Comparison of ENCODE assay signal across 10 mouse cellular contexts in the genomic region with DNA sequence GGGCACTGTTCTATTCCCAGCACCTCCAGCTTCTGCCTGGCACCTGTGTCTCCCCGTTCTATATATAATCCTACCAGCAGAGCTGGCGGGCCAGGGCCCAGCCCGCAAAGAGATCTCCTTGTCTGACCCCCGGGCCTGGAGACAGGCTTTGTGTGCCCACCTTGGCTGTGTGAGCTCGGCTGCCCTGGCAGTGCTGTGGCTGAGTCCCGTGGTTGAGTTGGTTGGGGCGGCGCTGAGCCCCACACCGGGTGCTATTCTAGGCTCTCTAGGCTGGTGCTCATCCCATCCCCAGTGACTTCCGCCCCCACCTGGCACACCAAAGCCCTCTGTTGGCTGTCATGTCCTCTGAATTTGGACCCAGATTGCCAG. TPM values are rescaled to one million over a fixed set of nuclear protein-coding genes. Genes with fewer than 3 reads are reported as not detected.
DNase-seq lines count a peak whose midpoint lies in the region; ATAC-seq and TF ChIP-seq lines count a peak whose summit lies in the region.
"Had no signal": no experiment of that assay in that cellular context is flagged by ENCODE, and none has a peak within 500 bp of the region (broad histone marks: within the 10 kb centered on the region; RNA-seq: fewer than 3 reads in every experiment).

No protein-coding gene starts in this region.

- TF ChIP-seq CTCF in ES-Bruce4 (IDR thresholded peaks at IDR 0.05; ENCODE audit: low read depth, low read length) = no peak

- TF ChIP-seq POLR2A in ES-Bruce4 (IDR thresholded peaks at IDR 0.05; ENCODE audit: insufficient read depth, low read length) = no peak

- H3K27ac ChIP-seq in hindbrain, embryonic 13.5 days = peak overlapping the region; percentile 30; the same call in 1 of the 2 replicates
- no peak overlapping the region; the same call in 1 of the 2 replicates for H3K27ac ChIP-seq in hindbrain, embryonic 12.5 days
- H3K27ac ChIP-seq in ES-Bruce4 (ENCODE audit: insufficient read depth, low read length) = no peak overlapping the region
- H3K27ac ChIP-seq in forebrain, embryonic 13.5 days = no peak overlapping the region
- H3K27ac ChIP-seq: neural tube, embryonic 12.5 days had no signal

- no peak for TF ChIP-seq EP300 in ES-Bruce4 (IDR thresholded peaks at IDR 0.05; ENCODE audit: insufficient read depth, low read depth, low read length)

- H3K27me3 ChIP-seq in hindbrain, embryonic 13.5 days = no peaks in the 10 kb centered on the region
- H3K27me3 ChIP-seq in hindbrain, embryonic 12.5 days = no peaks in the 10 kb centered on the region
- no peaks in the 10 kb centered on the region for H3K27me3 ChIP-seq in ES-Bruce4 (ENCODE audit: control insufficient read depth, insufficient read depth, low read length, poor library complexity, severe bottlenecking)
- no peaks in the 10 kb centered on the region for H3K27me3 ChIP-seq in forebrain, embryonic 13.5 days
- H3K27me3 ChIP-seq: neural tube, embryonic 12.5 days had no signal

- H3K4me1 ChIP-seq in hindbrain, embryonic 13.5 days (replicated peaks) = peaks cover 22% of the 10 kb centered on the region
- peaks cover 9% of the 10 kb centered on the region for H3K4me1 ChIP-seq in hindbrain, embryonic 12.5 days
- peaks cover 13% of the 10 kb centered on the region for H3K4me1 ChIP-seq in ES-Bruce4 (ENCODE audit: control insufficient read depth, insufficient read depth, low read length)
- peaks cover 2% of the 10 kb centered on the region; the same call in 1 of the 2 replicates for H3K4me1 ChIP-seq in forebrain, embryonic 13.5 days

- ATAC-seq in hindbrain, embryonic 13.5 days (ENCODE audit: low FRiP score) = no peak
- no peak for ATAC-seq in hindbrain, embryonic 12.5 days (ENCODE audit: low FRiP score)
- ATAC-seq in forebrain, embryonic 13.5 days = no peak

- H3K4me3 ChIP-seq in hindbrain, embryonic 13.5 days = no peak overlapping the region
- no peak overlapping the region for H3K4me3 ChIP-seq in hindbrain, embryonic 12.5 days
- H3K4me3 ChIP-seq in ES-Bruce4 (ENCODE audit: low read depth, low read length) = no peak overlapping the region
- H3K4me3 ChIP-seq in forebrain, embryonic 13.5 days = no peak overlapping the region
- H3K4me3 ChIP-seq: erythroblast, embryonic 14.5 days; neural tube, embryonic 12.5 days had no signal

- H3K9ac ChIP-seq in hindbrain, embryonic 13.5 days = no peak overlapping the region
- no peak overlapping the region for H3K9ac ChIP-seq in hindbrain, embryonic 12.5 days
- peak overlapping the region; percentile 7; the same call in 1 of the 2 replicates for H3K9ac ChIP-seq in ES-Bruce4 (ENCODE audit: low read depth, poor library complexity, severe bottlenecking)
- H3K9ac ChIP-seq in forebrain, embryonic 13.5 days = no peak overlapping the region; the same call in 1 of the 2 replicates
- H3K9ac ChIP-seq: neural tube, embryonic 12.5 days had no signal

- H3K4me2 ChIP-seq in hindbrain, embryonic 13.5 days = no peak overlapping the region
- H3K4me2 ChIP-seq in hindbrain, embryonic 12.5 days (replicated peaks) = no peak overlapping the region
- no peak overlapping the region for H3K4me2 ChIP-seq in forebrain, embryonic 13.5 days
- H3K4me2 ChIP-seq: neural tube, embryonic 12.5 days had no signal

- WGBS in hindbrain, embryonic 13.5 days = 90% methylated on average over 10 of the region's 10 CpGs
- WGBS in hindbrain, embryonic 12.5 days = 92% methylated on average over 10 of the region's 10 CpGs
- WGBS in forebrain, embryonic 13.5 days = 94% methylated on average over 10 of the region's 10 CpGs

- H3K36me3 ChIP-seq in hindbrain, embryonic 13.5 days = peaks cover 41% of the 10 kb centered on the region
- H3K36me3 ChIP-seq in hindbrain, embryonic 12.5 days = peaks cover 38% of the 10 kb centered on the region
- H3K36me3 ChIP-seq in ES-Bruce4 (ENCODE audit: control insufficient read depth, insufficient read depth, low read length, poor library complexity, severe bottlenecking) = no peaks in the 10 kb centered on the region
- H3K36me3 ChIP-seq in forebrain, embryonic 13.5 days (ENCODE audit: poor library complexity, severe bottlenecking) = peaks cover 43% of the 10 kb centered on the region

- DNase-seq in cerebellum, adult 9-10 months = peak; percentile 55
- DNase-seq in heart, postnatal 25 days (ENCODE audit: low spot score) = peak; percentile 56
- no peak for DNase-seq in adrenal gland, postnatal 10 days
- DNase-seq in adrenal gland, postnatal 25 days = no peak

- intact Hi-C loops in heart, postnatal 25 days (cut with DNase I) = loop anchor here (2.0 to 5.0 kb wide), 2 partner anchors 24 to 37 kb away; no protein-coding TSS in a partner anchor

- no peaks in the 10 kb centered on the region for H3K9me3 ChIP-seq in hindbrain, embryonic 13.5 days
- no peaks in the 10 kb centered on the region for H3K9me3 ChIP-seq in hindbrain, embryonic 12.5 days (replicated peaks)
- H3K9me3 ChIP-seq in ES-Bruce4 (replicated peaks; ENCODE audit: control insufficient read depth, insufficient read depth, low read length, poor library complexity, severe bottlenecking) = no peaks in the 10 kb centered on the region
- H3K9me3 ChIP-seq in forebrain, embryonic 13.5 days (replicated peaks) = no peaks in the 10 kb centered on the region
- H3K9me3 ChIP-seq: neural tube, embryonic 12.5 days had no signal

RNA-seq across cellular contexts. Expression of gene Ldhd, which starts 5.3 kb away (rescaled TPM):
- polyA plus RNA-seq in hindbrain, embryonic 13.5 days (2015; fragmentation: Nextera tagmentation; extraction: Ambion mirVana) = 0.52 and 0.53 TPM in 2 replicates
- 0.29 and 0.50 TPM in 2 replicates for polyA plus RNA-seq in hindbrain, embryonic 12.5 days (2016; fragmentation: Nextera tagmentation; extraction: Ambion mirVana)
- polyA plus RNA-seq in ES-Bruce4 (2011; ENCODE audit: insufficient read depth, insufficient read length, low read depth, missing spikeins) = 1.1 and 1.7 TPM in 2 replicates
- total RNA-seq in heart, postnatal 25 days (2021) = 10 to 100 TPM; 25.1 to 28.1 TPM
- 10 to 100 TPM; 20.4 to 23.4 TPM for total RNA-seq in adrenal gland, postnatal 10 days (2021)
- polyA plus RNA-seq in forebrain, embryonic 13.5 days (2015; fragmentation: Nextera tagmentation; extraction: Ambion mirVana) = 0.23 and 0.31 TPM in 2 replicates
- 60.3 and 66.8 TPM in 2 replicates for total RNA-seq in adrenal gland, postnatal 25 days (2021)
- polyA plus RNA-seq: erythroblast, embryonic 14.5 days had no signal

RNA-seq across cellular contexts. Expression of gene Zfp1, which starts 18.4 kb away (rescaled TPM):
- polyA plus RNA-seq in hindbrain, embryonic 13.5 days (2015; fragmentation: Nextera tagmentation; extraction: Ambion mirVana) = 27.6 and 28.1 TPM in 2 replicates
- 24.8 and 26.2 TPM in 2 replicates for polyA plus RNA-seq in hindbrain, embryonic 12.5 days (2016; fragmentation: Nextera tagmentation; extraction: Ambion mirVana)
- polyA plus RNA-seq in ES-Bruce4 (2011; ENCODE audit: insufficient read depth, insufficient read length, low read depth, missing spikeins) = 21.2 and 22.3 TPM in 2 replicates
- 1 to 10 TPM; 7.4 to 7.5 TPM for total RNA-seq in heart, postnatal 25 days (2021)
- 10 to 100 TPM in 1 of 2 experiments, 1 to 10 TPM in 1; 9.0 to 12.1 TPM for total RNA-seq in adrenal gland, postnatal 10 days (2021)
- polyA plus RNA-seq in forebrain, embryonic 13.5 days (2015; fragmentation: Nextera tagmentation; extraction: Ambion mirVana) = 27.3 and 28.8 TPM in 2 replicates
- 10.0 and 10.9 TPM in 2 replicates for total RNA-seq in adrenal gland, postnatal 25 days (2021)

Comparison
In these comparisons a context has a peak if more than half of its experiments do, and no peak if none do; other contexts are left out.
1. DNase-seq: peak in cerebellum, adult 9-10 months (single experiment) and heart, postnatal 25 days (single experiment); none in adrenal gland, postnatal 10 days (single experiment) and adrenal gland, postnatal 25 days (single experiment).